Comparison of ENCODE assay signal across 8 mouse cellular contexts in the genomic region with DNA sequence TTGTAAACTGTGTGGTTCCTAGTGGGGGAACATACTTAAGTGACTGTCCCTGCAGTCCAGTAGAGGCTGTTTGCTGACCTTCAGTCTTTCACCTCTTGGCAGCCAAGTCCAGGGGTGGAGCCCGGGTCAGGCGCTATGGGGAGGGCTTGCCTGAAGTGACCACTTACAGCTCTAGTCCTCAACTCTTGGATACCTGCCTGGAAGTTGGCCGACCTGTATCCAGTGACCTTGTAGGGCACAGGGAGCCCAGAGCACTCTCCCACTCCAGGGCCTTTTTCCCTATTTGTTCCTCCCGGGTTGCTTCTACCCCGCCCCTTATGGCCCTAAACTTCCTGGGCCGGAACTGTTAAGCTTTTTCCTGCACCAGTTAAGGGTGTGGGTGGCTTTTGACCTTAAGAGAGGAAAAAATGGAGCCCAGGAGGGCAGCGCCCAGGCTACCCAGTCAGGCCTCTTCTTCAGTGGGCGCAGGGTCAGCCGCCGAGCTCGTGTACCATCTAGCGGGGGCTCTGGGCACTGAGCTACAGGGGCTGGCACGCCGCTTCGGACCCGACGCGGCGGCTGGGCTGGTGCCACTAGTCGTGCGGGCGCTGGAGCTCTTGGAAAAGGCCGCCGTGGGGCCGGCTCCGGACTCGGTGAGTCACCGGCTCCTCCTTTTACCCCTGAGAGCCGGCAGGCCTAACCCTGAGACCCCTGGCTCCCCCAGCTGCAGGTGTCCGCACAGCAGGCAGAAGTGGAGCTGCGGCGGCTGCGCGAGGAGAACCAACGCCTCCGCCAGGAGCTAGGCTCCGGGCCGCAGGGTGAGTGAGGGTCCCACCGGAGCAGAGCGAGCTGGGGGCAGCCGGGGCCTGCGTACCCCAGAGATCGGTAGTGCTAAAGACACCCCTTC. TPM values are rescaled to one million over a fixed set of nuclear protein-coding genes. Genes with fewer than 3 reads are reported as not detected.
DNase-seq lines count a peak whose midpoint lies in the region; ATAC-seq lines count a peak whose summit lies in the region.

TSS of gene Rilp (plus strand) at position 354 of the 886 bp plus-strand sequence.

- H3K4me3 ChIP-seq in hindbrain, embryonic 13.5 days, result peak within 1 kb of the TSS; percentile 50
- peak within 1 kb of the TSS; percentile 64 for H3K4me3 ChIP-seq in limb, embryonic 10.5 days

- H3K36me3 ChIP-seq in hindbrain, embryonic 13.5 days, result peaks cover 55% of the 10 kb centered on the region
- H3K36me3 ChIP-seq in limb, embryonic 10.5 days, result peaks cover 56% of the 10 kb centered on the region

- peak within 1 kb of the TSS; percentile 76 for H3K4me2 ChIP-seq in hindbrain, embryonic 13.5 days

- H3K9me3 ChIP-seq in hindbrain, embryonic 13.5 days, result no peaks in the 10 kb centered on the region
- no peaks in the 10 kb centered on the region for H3K9me3 ChIP-seq in limb, embryonic 10.5 days (replicated peaks)

- H3K9ac ChIP-seq in hindbrain, embryonic 13.5 days, result peak within 1 kb of the TSS; percentile 73

- no peaks in the 10 kb centered on the region for H3K27me3 ChIP-seq in hindbrain, embryonic 13.5 days
- no peaks in the 10 kb centered on the region for H3K27me3 ChIP-seq in limb, embryonic 10.5 days (ENCODE audit: low read depth, poor library complexity, severe bottlenecking)

- ATAC-seq in hindbrain, embryonic 13.5 days (ENCODE audit: low FRiP score), result peak; percentile 86

- peak within 1 kb of the TSS; percentile 76 for H3K27ac ChIP-seq in hindbrain, embryonic 13.5 days
- H3K27ac ChIP-seq in limb, embryonic 10.5 days, result peak within 1 kb of the TSS; percentile 76

- peak; percentile 77 to 78 for DNase-seq in right cerebral cortex, postnatal 10 days (ENCODE audit: low spot score in 2 of 2)
- DNase-seq in right cerebral cortex, postnatal 25 days, result no peak
- peak; percentile 86 to 88 for DNase-seq in cerebellum, postnatal 14 days
- DNase-seq in gastrocnemius, adult 18-20 months (ENCODE audit: low spot score), result peak; percentile 92
- DNase-seq in limb, embryonic 10.5 days (ENCODE audit: low spot score), result peak; percentile 80
- DNase-seq in mesoderm, embryonic 11.5 days (ENCODE audit: low read depth, low spot score), result peak; percentile 68
- DNase-seq in testis, postnatal 10 days (ENCODE audit: low spot score), result peak; percentile 78

- WGBS in hindbrain, embryonic 13.5 days, result 2% methylated on average over 43 of the region's 43 CpGs
- WGBS in limb, embryonic 10.5 days, result 3% methylated on average over 43 of the region's 43 CpGs

- peaks cover 15% of the 10 kb centered on the region for H3K4me1 ChIP-seq in hindbrain, embryonic 13.5 days (replicated peaks)
- peaks cover 50% of the 10 kb centered on the region for H3K4me1 ChIP-seq in limb, embryonic 10.5 days

RNA-seq across cellular contexts. Expression of gene Rilp, which starts in this region (rescaled TPM):
- 10 to 100 TPM; 31.5 to 32.4 TPM for total RNA-seq in gastrocnemius, adult 18-20 months (2021)
- 1.4 and 1.5 TPM in 2 replicates for polyA plus RNA-seq in hindbrain, embryonic 13.5 days (2015; fragmentation: Nextera tagmentation; extraction: Ambion mirVana)
- 0.25 and 0.46 TPM in 2 replicates for polyA plus RNA-seq in limb, embryonic 10.5 days (2016; fragmentation: Nextera tagmentation; extraction: Ambion mirVana)

Comparison
In these comparisons a context has a peak if more than half of its experiments do, and no peak if none do; other contexts are left out.
1. Peak in DNase-seq, H3K4me3 ChIP-seq and H3K27ac ChIP-seq in limb, embryonic 10.5 days; RNA of the gene not detected or under 1 TPM.